Mouse (Mus musculus): Measurements from ENCODE around the gene Pgls.

Gene Pgls

DNA sequence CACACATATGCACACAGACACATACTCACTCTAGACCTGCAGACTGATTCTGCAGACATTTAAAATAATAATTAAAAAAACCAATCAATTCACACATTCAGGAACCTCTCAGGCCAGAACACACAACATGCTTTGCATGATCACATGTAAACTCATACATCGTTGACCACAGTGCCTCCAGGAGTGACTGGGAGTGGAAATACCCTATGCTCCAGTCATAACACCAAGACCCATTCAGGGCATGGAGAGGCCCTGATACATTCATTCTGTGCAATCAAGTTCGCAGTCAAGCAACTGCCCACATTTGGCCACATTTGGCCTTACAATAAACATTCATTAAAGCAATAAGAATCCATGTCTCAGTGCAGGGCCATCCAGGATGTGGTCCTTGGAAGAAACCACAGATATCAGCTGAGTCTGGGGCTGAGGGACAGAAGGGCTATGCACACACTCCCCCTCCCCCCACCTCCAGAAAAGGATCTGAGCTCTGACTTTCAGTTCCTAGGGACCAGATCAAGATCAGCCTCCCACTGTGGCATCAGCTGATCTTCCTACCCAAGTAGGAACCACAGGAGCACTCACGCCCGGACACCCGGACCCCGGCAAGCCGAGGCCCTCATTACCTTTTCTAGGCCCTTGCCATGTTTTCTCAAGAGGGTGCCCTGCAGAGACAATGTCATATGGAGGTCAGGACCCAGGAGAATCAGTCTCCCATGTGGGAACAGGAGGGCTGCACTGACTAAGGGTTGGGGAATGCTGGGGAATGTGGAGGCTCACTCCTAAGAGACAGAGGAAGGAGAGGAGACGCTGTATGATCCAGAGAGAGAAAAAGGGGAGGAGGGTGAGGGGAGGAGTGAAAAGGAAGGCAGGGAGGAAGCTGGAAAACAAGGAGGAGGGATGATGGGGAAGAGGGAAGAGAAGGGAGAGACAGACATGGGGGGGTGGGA is 45.4 kb downstream of the Pgls start:
- no peak for DNase-seq (ENCODE audit: low read depth, low spot score)

GRCm38 (mm10) chr8:71638321-71638720 is 46.3 kb downstream of the Pgls start:
- DNase-seq (ENCODE audit: low read depth, low spot score): no peak

GRCm38 (mm10) chr8:71639318-71639717 is 47.3 kb downstream of the Pgls start:
- DNase-seq (ENCODE audit: low read depth, low spot score): no peak

DNA sequence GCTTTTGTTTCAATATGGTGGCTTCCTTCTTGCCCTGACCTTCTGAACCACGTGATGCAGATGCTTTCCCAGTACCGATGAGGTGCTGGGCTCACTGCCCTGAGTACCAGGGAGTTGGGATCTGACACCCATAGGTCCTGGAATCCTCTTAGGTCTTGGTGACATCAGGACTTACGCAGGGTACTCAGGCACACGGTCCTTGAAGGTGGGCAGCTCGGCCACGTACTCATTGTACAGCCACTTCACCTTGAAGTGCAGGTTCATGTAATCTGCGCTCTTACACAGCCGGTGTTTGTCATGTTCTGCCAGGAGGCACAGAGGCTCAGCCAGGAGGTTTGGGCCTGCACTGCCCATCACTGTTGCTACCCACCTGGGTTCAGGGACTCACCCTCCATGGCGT is 53.5 kb downstream of the Pgls start:
- DNase-seq (ENCODE audit: low read depth, low spot score): no peak

Measured in brain, embryonic 18.5 days (tissue).